Mouse (Mus musculus) T-helper 1 cell (primary cell): ENCODE measurements around the gene Cklf.
"Not testable (repeated sequence)": the region's sequence is repeated elsewhere in the genome, so short reads cannot be mapped to it uniquely, and the experiment has no call there.

Experiments used
- in situ Hi-C: fragments of 300-600 bp; cut with MboI, MseI; formaldehyde crosslinking; loops from one replicate; pipeline ENCODE4 v1.15.1; 2025; ENCODE audit warnings: high pct_unique_total_duplicates

Gene Cklf

GRCm38 (mm10) chr8:104250439-104251367 is at the start of gene Cklf:
Gene Cklf (plus strand): TSS chr8:104250861.
- in situ Hi-C loops = no loop called here

- in situ Hi-C loops = no loop called here
Observed at GRCm38 (mm10) chr8:104201622-104202021, 49.0 kb upstream of the Cklf start.

GRCm38 (mm10) chr8:104202320-104202719 is 48.3 kb upstream of the Cklf start:
- in situ Hi-C loops = no loop called here

DNA sequence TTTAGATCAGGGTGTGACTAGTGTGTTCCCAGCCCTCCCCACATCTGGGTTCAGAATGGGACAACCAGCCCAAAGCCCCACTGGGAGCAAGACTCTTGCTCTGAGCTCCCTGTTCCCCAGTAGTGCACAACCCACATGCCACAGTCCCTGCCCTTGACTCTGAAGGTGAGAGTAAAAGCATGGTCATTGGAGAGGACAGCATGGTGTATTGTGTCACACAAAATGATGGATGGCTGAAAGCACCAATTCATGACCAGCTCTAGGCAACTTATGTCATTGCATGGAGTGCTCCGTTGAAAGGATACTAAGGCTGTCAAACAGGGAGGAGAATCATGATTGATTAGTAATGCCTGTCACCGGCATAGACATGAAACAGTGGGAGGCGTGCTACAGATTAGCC is 45.4 kb upstream of the Cklf start:
- in situ Hi-C loops = no loop called here

DNA sequence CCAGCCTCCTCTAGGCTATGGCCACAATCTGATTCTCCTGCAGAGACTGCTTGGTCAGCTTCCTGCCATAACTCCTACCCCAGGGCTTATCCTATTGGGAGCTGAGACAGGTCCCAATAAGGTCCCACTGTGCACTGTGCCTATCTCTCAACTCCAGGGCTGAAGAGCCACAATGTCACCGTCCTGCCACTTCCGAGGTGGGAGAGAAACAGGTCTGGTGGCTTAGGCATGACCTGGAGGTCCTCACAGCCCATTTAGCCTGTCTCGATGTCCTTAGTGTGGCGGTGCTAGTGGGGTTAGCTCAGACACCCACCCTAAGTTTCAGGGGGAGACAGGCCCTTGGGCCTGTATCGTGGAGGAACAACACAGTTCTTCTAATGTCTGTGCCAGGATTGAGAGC is 33.1 kb upstream of the Cklf start:
- in situ Hi-C loops = no loop called here

DNA sequence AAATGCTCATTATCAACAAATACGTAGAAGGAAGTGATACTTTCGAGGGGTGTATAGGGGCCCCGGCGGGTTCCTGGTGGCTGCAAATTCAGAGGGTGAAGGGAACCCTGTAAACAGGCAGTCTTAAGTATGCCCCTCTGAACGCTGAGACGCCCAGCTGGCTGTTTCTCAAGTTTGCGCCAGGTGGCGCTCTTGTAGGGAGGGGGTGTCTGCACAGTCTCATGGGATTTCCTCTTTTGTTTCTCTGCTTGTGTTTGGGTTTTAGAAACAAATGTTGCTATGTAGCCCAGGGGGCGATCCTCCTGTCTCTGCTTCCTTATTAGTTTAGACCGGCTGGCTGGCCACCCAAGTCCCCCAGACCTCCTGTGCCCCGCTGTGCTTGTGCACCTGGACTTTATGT is 31.6 kb upstream of the Cklf start:
- in situ Hi-C loops = no loop called here

GRCm38 (mm10) chr8:104219806-104220205 is 30.9 kb upstream of the Cklf start:
- in situ Hi-C loops = loop anchor here (5.0 kb wide), 1 partner anchor 73 kb away; no protein-coding TSS in a partner anchor

DNA sequence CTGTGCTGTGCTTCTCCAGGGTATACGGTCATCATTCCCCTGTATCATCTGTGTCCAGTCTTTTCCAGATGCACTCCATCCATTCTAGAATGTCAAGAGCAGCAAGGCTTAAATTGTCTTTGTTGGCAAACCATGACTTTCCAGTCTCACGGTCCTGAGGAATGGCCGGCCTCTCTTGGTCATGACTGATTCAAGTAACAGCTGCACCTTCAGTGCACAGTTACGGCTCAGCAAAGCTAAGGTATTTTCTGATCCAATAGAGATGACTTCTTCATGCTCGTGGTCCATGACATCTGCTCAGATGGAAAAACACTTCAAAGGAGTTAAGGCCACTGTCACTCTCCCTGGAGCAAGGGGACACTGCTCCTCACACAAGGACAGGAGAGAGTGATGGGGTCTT is 23.6 kb upstream of the Cklf start:
- in situ Hi-C loops = no loop called here

DNA sequence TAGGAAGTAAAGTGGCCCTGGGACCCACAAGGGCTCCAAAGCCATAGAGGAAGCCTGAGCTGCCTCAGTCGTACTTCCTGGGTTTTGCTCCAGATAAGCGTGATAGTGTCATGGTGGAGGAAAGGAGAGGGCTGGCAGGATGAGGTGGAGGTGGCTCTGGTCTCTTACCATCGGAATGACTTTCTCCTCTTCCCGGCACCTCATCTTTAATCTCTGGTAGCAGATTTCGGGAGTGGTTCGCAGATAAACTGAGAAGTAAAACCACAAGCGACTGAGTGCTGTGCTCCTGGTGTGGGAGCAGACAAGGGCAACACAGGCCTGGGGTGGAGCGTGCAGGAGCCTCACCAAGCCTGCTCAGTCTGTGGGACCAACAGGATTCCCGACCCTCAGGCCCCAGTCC is 20.3 kb upstream of the Cklf start:
- in situ Hi-C loops = no loop called here

DNA sequence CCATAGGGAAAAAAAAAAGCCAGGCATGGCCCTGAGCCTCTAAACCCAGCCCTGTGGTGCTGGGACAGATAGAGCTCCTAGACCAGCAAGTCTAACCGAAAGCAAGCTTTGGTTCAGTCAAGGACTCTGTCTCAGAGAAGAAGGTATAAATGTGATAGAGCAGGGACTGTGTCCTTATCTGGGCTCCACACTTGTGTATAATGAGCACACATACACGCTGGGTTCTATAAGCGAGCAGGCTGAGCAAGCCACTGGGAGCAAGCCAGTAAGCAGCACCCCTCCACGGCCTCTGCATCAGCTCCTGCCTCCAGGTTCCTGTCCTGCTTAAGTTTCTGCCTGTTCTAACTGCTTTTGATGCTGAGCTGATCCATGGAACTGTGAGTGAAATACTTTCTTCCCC is 18.6 kb upstream of the Cklf start:
- in situ Hi-C loops = no loop called here

- in situ Hi-C loops = no loop called here
Observed at GRCm38 (mm10) chr8:104232919-104233318, 17.7 kb upstream of the Cklf start.

- in situ Hi-C loops = no loop called here
Observed at GRCm38 (mm10) chr8:104234573-104234972, 16.1 kb upstream of the Cklf start.

DNA sequence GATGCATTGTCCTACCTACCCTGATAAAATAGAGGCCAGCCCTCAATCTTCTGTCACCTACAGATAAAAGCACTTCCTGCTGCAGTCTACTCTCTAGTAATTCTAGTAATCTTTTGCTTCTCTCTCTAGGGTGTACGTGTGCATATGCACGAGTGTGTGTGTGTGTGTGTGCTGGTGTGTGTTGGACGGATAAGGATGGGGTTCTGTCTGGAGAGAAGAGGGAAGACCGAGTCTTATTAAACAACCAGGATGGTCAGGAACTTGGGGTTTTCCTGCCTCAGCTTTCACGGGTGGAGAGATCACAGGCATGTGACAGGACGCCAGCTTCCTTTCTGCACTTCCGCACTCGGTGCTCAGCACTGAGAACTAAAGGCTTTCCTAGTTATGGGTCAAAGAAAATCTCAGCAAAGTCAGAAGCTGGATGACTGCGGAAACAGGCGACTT is 11.2 kb upstream of the Cklf start:
- in situ Hi-C loops = no loop called here

DNA sequence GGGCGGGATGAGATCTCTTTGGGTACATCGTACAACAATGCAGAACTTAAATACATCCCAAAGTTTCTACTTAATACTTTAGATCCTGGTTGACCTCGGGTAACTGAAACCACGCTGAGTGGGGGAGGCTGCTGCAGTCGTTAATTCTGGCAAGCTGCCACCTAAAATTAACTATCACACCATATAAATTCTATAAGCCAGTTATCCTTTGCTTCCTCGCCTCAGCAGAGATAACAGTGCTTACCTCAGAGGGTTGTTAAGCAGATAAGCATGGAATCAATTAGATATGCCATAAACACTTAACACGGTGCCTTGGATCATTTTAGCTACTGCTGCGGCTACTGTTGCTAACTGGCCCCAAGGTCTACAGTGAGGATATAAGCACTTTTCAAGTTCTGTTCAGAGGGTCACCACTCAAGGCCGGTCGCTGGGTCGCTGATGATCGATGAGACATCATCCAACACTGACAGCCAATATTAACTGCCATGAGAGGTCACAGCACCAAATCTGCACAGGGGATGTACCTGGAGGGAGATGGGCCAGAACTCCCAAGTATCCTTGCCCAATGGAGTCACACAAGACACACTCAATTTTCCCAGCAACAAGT is 8.5 kb upstream of the Cklf start:
- in situ Hi-C loops = no loop called here

DNA sequence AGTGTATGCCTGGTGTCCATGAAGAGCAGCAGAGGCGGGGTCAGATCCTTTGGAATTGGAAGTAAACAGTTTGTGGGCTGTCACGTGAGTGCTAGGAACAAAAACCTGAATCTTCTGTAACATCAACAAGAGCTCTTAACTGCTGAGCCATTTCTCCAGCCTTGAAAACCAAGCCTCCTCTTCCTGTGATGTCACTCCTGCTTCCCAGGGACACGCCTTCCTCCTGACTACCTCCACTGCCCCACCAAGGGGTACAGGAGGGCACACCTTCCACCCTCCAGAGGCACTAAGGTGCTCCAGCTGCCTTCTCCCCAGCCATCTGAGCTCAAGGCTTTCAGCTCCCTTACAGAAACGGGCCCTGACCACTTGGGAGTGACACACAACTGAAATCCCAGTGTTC is 4.0 kb upstream of the Cklf start:
- in situ Hi-C loops = no loop called here

DNA sequence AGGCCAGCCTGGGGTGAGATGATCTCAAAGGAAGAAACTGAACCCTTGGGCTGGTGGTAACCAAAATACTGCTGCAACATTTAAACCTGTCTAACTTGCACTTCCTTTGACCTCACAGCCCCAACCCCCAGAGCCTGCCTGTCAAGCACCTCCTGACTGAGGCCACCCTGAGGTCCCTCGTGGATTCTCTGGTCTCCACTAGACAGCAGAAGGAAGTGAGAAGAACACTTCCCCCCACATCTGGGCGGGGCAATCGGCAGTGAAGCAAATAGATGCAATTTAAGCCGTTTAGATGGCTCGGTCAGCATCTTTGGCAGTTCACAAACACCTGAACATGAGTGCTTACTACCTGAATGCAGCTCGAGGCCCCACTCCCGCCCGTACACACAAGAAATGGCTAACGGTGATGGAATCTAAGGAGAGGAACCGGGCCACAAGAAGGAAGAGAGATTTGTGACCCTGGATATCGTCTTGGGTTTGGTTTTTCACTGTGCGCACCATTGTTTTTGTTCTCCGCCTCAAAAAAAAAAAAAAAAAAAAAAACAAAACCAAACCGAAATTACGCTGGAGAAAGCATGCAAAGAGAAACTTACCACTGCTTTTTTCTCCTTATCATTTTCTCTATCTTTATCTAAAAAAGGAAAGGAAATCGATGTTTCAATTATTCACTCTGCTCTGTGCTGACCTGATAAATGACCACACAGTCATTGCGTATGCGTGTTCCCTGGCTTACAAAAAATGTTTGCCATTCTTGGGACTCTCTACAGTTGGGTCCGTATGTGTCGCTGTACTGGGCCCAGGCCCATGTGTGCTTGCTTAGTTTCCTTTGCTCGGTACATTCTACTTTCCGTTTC is 3.4 kb upstream of the Cklf start:
- in situ Hi-C loops = no loop called here

DNA sequence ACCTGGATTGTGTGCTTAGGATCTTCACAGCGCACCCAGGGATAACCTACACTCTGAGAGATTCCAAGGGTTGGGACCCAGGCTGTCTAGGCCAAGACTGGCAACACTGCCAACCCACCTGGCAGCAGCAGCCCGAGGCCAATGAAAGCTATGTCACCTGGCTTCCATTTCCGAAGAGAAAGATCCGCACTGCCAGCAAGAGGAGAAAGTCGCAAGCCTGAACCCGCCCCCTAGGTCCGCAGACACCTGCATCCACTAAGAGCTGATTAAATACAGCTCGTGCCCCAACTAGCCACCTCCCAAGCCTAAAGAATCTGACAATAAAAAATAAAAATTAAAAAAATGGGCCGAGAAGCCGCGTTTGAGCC is 2.8 kb upstream of the Cklf start:
- in situ Hi-C loops = no loop called here

GRCm38 (mm10) chr8:104248276-104248675 is 2.4 kb upstream of the Cklf start, which contains the start of gene Tk2:
Gene Tk2 (minus strand): TSS chr8:104248558.
- in situ Hi-C loops = no loop called here

DNA sequence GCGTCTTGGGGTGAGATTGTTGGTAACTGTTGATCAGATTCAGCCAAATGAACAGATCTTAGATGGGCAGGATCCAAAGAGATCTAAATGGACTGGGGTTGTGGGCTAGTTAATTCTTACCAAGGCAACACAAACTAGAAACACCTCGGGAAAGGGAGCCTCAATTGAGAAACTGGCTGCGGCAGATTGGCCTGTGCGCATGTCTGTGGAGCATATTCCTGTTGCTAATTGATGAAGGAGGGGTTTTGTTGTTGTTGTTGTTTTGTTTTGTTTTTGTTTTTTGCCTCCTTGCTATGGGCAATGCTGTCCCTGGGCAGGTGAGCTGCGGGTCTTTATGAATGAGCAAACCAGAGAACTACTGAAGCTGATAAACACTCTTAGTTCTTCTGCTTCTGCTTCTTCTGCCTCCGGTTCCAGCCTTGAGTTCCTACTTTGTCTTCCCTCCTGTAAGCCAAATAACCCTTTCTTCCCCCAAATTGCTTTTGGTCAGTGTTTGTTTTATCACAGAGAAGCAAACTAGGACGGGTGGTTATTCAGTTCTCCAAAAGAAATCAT is 1.1 kb upstream of the Cklf start:
- in situ Hi-C loops = no loop called here

GRCm38 (mm10) chr8:104251461-104251860 is 800 bp downstream of the Cklf start:
- in situ Hi-C loops = no loop called here

DNA sequence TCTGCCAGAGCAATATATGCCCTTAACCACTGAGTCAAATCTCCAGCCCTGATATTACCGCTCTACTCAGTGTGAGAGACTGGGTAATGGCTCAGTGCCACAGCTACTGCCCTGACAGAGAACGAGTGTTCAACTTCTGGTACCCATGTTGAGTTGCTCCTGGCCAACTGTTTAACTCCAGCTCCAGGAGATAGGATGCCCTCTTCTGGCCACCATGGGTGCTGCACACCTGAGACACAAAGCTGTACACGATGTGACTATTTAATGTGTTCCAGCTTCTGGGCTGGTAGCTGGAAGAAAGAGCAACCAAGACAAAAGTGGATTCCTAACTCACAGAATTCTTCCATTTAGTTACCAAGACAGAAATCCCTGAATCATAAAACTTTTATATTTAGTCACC is 2.4 kb downstream of the Cklf start:
- in situ Hi-C loops = no loop called here

DNA sequence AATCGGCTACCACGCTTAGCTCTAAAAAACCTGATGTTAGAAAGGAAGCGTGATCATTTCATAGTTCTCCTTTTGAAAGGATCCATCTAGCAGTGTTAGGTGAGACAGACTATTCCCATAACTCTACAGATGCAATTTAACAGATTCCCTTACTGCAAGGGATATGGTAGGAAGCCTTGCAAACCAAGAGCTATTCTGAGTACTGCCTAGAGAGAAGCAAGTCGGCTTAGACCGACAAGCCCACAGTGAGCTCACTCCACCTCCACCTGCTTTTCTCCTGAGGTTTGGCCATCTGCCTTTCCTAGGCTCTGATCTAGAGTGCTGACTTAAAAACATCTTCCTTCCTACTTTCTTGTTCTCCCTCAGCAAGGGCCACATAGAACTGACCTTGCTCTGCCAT is 11.1 kb downstream of the Cklf start:
- in situ Hi-C loops = not testable (repeated sequence)
